In genomic region chr14:30922053-30922670, GRCm38 (mm10) we compare ENCODE assay signal across 18 mouse cellular contexts. TPM values are rescaled to one million over a fixed set of nuclear protein-coding genes. Genes with fewer than 3 reads are reported as not detected.
DNase-seq lines count a peak whose midpoint lies in the region; ATAC-seq and TF ChIP-seq lines count a peak whose summit lies in the region.
"Had no signal": no experiment of that assay in that cellular context is flagged by ENCODE, and none has a peak within 500 bp of the region (broad histone marks: within the 10 kb centered on the region; RNA-seq: fewer than 3 reads in every experiment).

No protein-coding gene starts in this region.

- TF ChIP-seq CTCF in forebrain, postnatal 0 days (IDR thresholded peaks at IDR 0.05; ENCODE audit: low read depth), result no peak
- no peak for TF ChIP-seq CTCF in thymus, adult 2 months (IDR thresholded peaks at IDR 0.05; ENCODE audit: borderline replicate concordance, control insufficient read depth, extremely low read depth, insufficient read depth, low read length, poor library complexity)

- TF ChIP-seq POLR2A in thymus, adult 2 months (IDR thresholded peaks at IDR 0.05; ENCODE audit: control insufficient read depth, extremely low read depth, insufficient read depth, low read length, poor library complexity), result no peak

- H3K4me1 ChIP-seq in midbrain, embryonic 11.5 days (ENCODE audit: control insufficient read depth, insufficient read depth, low read length), result no peaks in the 10 kb centered on the region
- 0 out of 2 replicates have a peak, but pooled peaks cover 3% of the 10 kb centered on the region for H3K4me1 ChIP-seq in midbrain, embryonic 13.5 days (replicated peaks)
- no peaks in the 10 kb centered on the region for H3K4me1 ChIP-seq in forebrain, postnatal 0 days (ENCODE audit: insufficient read depth)
- H3K4me1 ChIP-seq in thymus, adult 2 months (replicated peaks; ENCODE audit: control insufficient read depth, insufficient read depth, low read length), result no peaks in the 10 kb centered on the region
- H3K4me1 ChIP-seq: midbrain, embryonic 12.5 days; neural tube, embryonic 12.5 days had no signal

- H3K27me3 ChIP-seq in midbrain, embryonic 11.5 days (ENCODE audit: control insufficient read depth, insufficient read depth, low read length), result no peaks in the 10 kb centered on the region
- no peaks in the 10 kb centered on the region for H3K27me3 ChIP-seq in midbrain, embryonic 13.5 days
- H3K27me3 ChIP-seq in forebrain, postnatal 0 days (ENCODE audit: insufficient read depth, low read length), result no peaks in the 10 kb centered on the region
- no peaks in the 10 kb centered on the region for H3K27me3 ChIP-seq in thymus, adult 2 months (ENCODE audit: control insufficient read depth, insufficient read depth, low read length)
- H3K27me3 ChIP-seq: midbrain, embryonic 12.5 days; neural tube, embryonic 12.5 days; Patski had no signal

- H3K36me3 ChIP-seq in midbrain, embryonic 11.5 days (ENCODE audit: control insufficient read depth, insufficient read depth, low read length), result no peaks in the 10 kb centered on the region
- H3K36me3 ChIP-seq in midbrain, embryonic 13.5 days, result no peaks in the 10 kb centered on the region
- H3K36me3 ChIP-seq in forebrain, postnatal 0 days (ENCODE audit: insufficient read depth), result no peaks in the 10 kb centered on the region
- H3K36me3 ChIP-seq in thymus, adult 2 months (ENCODE audit: control insufficient read depth, insufficient read depth, low read length), result no peaks in the 10 kb centered on the region
- H3K36me3 ChIP-seq: midbrain, embryonic 12.5 days; neural tube, embryonic 12.5 days had no signal

- peak; percentile 21 to 65 for DNase-seq in layer of hippocampus, adult 18-20 months (ENCODE audit: low spot score in 2 of 2)
- no peak for DNase-seq in layer of hippocampus, adult 8-10 months (ENCODE audit: low spot score in 2 of 2)
- no peak for DNase-seq in midbrain, embryonic 11.5 days (ENCODE audit: low spot score, missing footprints)
- peak; percentile 42 for DNase-seq in forebrain, postnatal 0 days
- DNase-seq in retina, embryonic 14.5 days (ENCODE audit: low spot score), result peak; percentile 7
- no peak for DNase-seq in thymus, adult 2 months
- DNase-seq in spleen, postnatal 14 days (ENCODE audit: low spot score in 2 of 2), result no peak
- DNase-seq: cerebellum, adult 2 months; heart, postnatal 36 days; kidney, postnatal 25 days; spleen, adult 18-20 months; thymus, postnatal 4 days had no signal

- no peak overlapping the region for H3K27ac ChIP-seq in midbrain, embryonic 11.5 days (ENCODE audit: low read depth, low read length)
- no peak overlapping the region for H3K27ac ChIP-seq in midbrain, embryonic 13.5 days
- H3K27ac ChIP-seq in forebrain, postnatal 0 days (ENCODE audit: low read depth, low read length), result no peak overlapping the region
- H3K27ac ChIP-seq in thymus, adult 2 months (ENCODE audit: control insufficient read depth, insufficient read depth, low read length), result no peak overlapping the region
- H3K27ac ChIP-seq: midbrain, embryonic 12.5 days; neural tube, embryonic 12.5 days; stomach, postnatal 0 days had no signal

- no peak overlapping the region for H3K4me3 ChIP-seq in midbrain, embryonic 11.5 days (ENCODE audit: low read depth, low read length)
- no peak overlapping the region for H3K4me3 ChIP-seq in midbrain, embryonic 13.5 days (replicated peaks)
- H3K4me3 ChIP-seq in forebrain, postnatal 0 days (ENCODE audit: low read depth, low read length), result no peak overlapping the region
- H3K4me3 ChIP-seq in thymus, adult 2 months (ENCODE audit: control insufficient read depth, insufficient read depth, low read length), result no peak overlapping the region
- H3K4me3 ChIP-seq: midbrain, embryonic 12.5 days; neural tube, embryonic 12.5 days had no signal

- H3K9me3 ChIP-seq in midbrain, embryonic 11.5 days (ENCODE audit: control insufficient read depth, low read length), result no peaks in the 10 kb centered on the region
- H3K9me3 ChIP-seq in midbrain, embryonic 13.5 days, result no peaks in the 10 kb centered on the region
- H3K9me3 ChIP-seq in forebrain, postnatal 0 days (ENCODE audit: low read length), result no peaks in the 10 kb centered on the region
- H3K9me3 ChIP-seq: midbrain, embryonic 12.5 days; neural tube, embryonic 12.5 days had no signal

- no peak overlapping the region for H3K4me2 ChIP-seq in midbrain, embryonic 11.5 days
- no peak overlapping the region for H3K4me2 ChIP-seq in midbrain, embryonic 13.5 days (replicated peaks)
- no peak overlapping the region for H3K4me2 ChIP-seq in forebrain, postnatal 0 days (ENCODE audit: low read depth)
- H3K4me2 ChIP-seq: midbrain, embryonic 12.5 days; neural tube, embryonic 12.5 days had no signal

- ATAC-seq in midbrain, embryonic 11.5 days (ENCODE audit: low FRiP score), result 0 out of 2 replicates have a peak, but pooled peaks have one; percentile 24
- no peak for ATAC-seq in midbrain, embryonic 13.5 days
- ATAC-seq in forebrain, postnatal 0 days, result peak; percentile 75
- ATAC-seq: intestine, postnatal 0 days; Patski had no signal

- 66% methylated on average over 8 of the region's 8 CpGs for WGBS in midbrain, embryonic 11.5 days
- WGBS in midbrain, embryonic 13.5 days, result 62% methylated on average over 7 of the region's 8 CpGs
- WGBS in forebrain, postnatal 0 days, result 37% methylated on average over 8 of the region's 8 CpGs
- 83% methylated on average over 8 of the region's 8 CpGs for whole genome bisulfite sequencing in thymus, adult 2 months

- H3K9ac ChIP-seq in midbrain, embryonic 11.5 days (ENCODE audit: low read length), result no peak overlapping the region
- H3K9ac ChIP-seq in midbrain, embryonic 13.5 days (replicated peaks), result no peak overlapping the region
- H3K9ac ChIP-seq in forebrain, postnatal 0 days, result no peak overlapping the region
- H3K9ac ChIP-seq: midbrain, embryonic 12.5 days; neural tube, embryonic 12.5 days had no signal

RNA-seq across cellular contexts. Expression of gene Itih3, which starts 1.4 kb away (rescaled TPM):
- 10 to 100 TPM; 25.6 to 31.0 TPM for total RNA-seq in layer of hippocampus, adult 18-20 months (2021)
- total RNA-seq in layer of hippocampus, adult 8-10 months (2022), result 10 to 100 TPM; 28.0 to 46.6 (median 34.7) TPM
- polyA plus RNA-seq in midbrain, embryonic 11.5 days (2014; fragmentation: Nextera tagmentation; extraction: Ambion mirVana), result 0.48 and 0.57 TPM in 2 replicates
- 0.21 and 0.42 TPM in 2 replicates for polyA plus RNA-seq in midbrain, embryonic 13.5 days (2015; fragmentation: Nextera tagmentation; extraction: Ambion mirVana)
- 4.1 and 5.9 TPM in 2 replicates for total RNA-seq in forebrain, postnatal 0 days (2014; rRNA removed)
- 2.1 and 4.8 TPM in 2 replicates for polyA plus RNA-seq in forebrain, postnatal 0 days (2015; fragmentation: Nextera tagmentation; extraction: Ambion mirVana)
- polyA plus RNA-seq in thymus, adult 2 months (2012; rRNA removed), result 0.19 and 0.66 TPM in 2 replicates

RNA-seq across cellular contexts. Expression of gene Itih1, which starts 20.9 kb away (rescaled TPM):
- total RNA-seq in layer of hippocampus, adult 18-20 months (2021), result not detected
- total RNA-seq in layer of hippocampus, adult 8-10 months (2022), result not detected
- not detected in 2 replicates for polyA plus RNA-seq in midbrain, embryonic 11.5 days (2014; fragmentation: Nextera tagmentation; extraction: Ambion mirVana)
- not detected in 2 replicates for polyA plus RNA-seq in midbrain, embryonic 13.5 days (2015; fragmentation: Nextera tagmentation; extraction: Ambion mirVana)
- not detected in 2 replicates for total RNA-seq in forebrain, postnatal 0 days (2014; rRNA removed)
- not detected in 2 replicates for polyA plus RNA-seq in forebrain, postnatal 0 days (2015; fragmentation: Nextera tagmentation; extraction: Ambion mirVana)
- polyA plus RNA-seq in thymus, adult 2 months (2012; rRNA removed), result 0.09 and 0.97 TPM in 2 replicates
- total RNA-seq: heart, postnatal 36 days had no signal
- polyA plus RNA-seq: cerebellum, adult 2 months; intestine, postnatal 0 days; midbrain, embryonic 12.5 days had no signal

RNA-seq across cellular contexts. Expression of gene Nek4, which starts 29.0 kb away (rescaled TPM):
- total RNA-seq in layer of hippocampus, adult 18-20 months (2021), result 10 to 100 TPM; 18.2 to 20.4 TPM
- total RNA-seq in layer of hippocampus, adult 8-10 months (2022), result 10 to 100 TPM; 18.8 to 21.9 (median 20.0) TPM
- 17.9 and 19.2 TPM in 2 replicates for polyA plus RNA-seq in midbrain, embryonic 11.5 days (2014; fragmentation: Nextera tagmentation; extraction: Ambion mirVana)
- 20.0 and 20.3 TPM in 2 replicates for polyA plus RNA-seq in midbrain, embryonic 13.5 days (2015; fragmentation: Nextera tagmentation; extraction: Ambion mirVana)
- total RNA-seq in forebrain, postnatal 0 days (2014; rRNA removed), result 14.9 and 16.6 TPM in 2 replicates
- 7.9 and 14.0 TPM in 2 replicates for polyA plus RNA-seq in forebrain, postnatal 0 days (2015; fragmentation: Nextera tagmentation; extraction: Ambion mirVana)
- 2.5 and 2.6 TPM in 2 replicates for polyA plus RNA-seq in thymus, adult 2 months (2012; rRNA removed)

RNA-seq across cellular contexts. Expression of gene Itih4, which starts 35.9 kb away (rescaled TPM):
- total RNA-seq in layer of hippocampus, adult 18-20 months (2021), result under 1 TPM in 1 of 2 experiments, not detected in 1; 0.15 TPM
- total RNA-seq in layer of hippocampus, adult 8-10 months (2022), result under 1 TPM in 1 of 4 experiments, not detected in 3; 0.25 TPM
- 0.15 TPM in 1 of 2 replicates, not detected in the other for polyA plus RNA-seq in midbrain, embryonic 11.5 days (2014; fragmentation: Nextera tagmentation; extraction: Ambion mirVana)
- not detected in 2 replicates for polyA plus RNA-seq in midbrain, embryonic 13.5 days (2015; fragmentation: Nextera tagmentation; extraction: Ambion mirVana)
- 0.15 TPM in 1 of 2 replicates, not detected in the other for total RNA-seq in forebrain, postnatal 0 days (2014; rRNA removed)
- 0.15 and 0.19 TPM in 2 replicates for polyA plus RNA-seq in forebrain, postnatal 0 days (2015; fragmentation: Nextera tagmentation; extraction: Ambion mirVana)
- 1.4 and 3.6 TPM in 2 replicates for polyA plus RNA-seq in thymus, adult 2 months (2012; rRNA removed)
- polyA plus RNA-seq: midbrain, embryonic 12.5 days; neural tube, embryonic 12.5 days had no signal

RNA-seq across cellular contexts. Expression of gene Mustn1, which starts 43.2 kb away (rescaled TPM):
- 1 to 10 TPM in 1 of 2 experiments, under 1 TPM in 1; 0.89 to 1.8 TPM for total RNA-seq in layer of hippocampus, adult 18-20 months (2021)
- 1 to 10 TPM; 1.3 to 3.1 (median 1.8) TPM for total RNA-seq in layer of hippocampus, adult 8-10 months (2022)
- 0.30 and 0.42 TPM in 2 replicates for polyA plus RNA-seq in midbrain, embryonic 11.5 days (2014; fragmentation: Nextera tagmentation; extraction: Ambion mirVana)
- polyA plus RNA-seq in midbrain, embryonic 13.5 days (2015; fragmentation: Nextera tagmentation; extraction: Ambion mirVana), result 0.67 and 0.70 TPM in 2 replicates
- 0.52 and 0.85 TPM in 2 replicates for total RNA-seq in forebrain, postnatal 0 days (2014; rRNA removed)
- polyA plus RNA-seq in forebrain, postnatal 0 days (2015; fragmentation: Nextera tagmentation; extraction: Ambion mirVana), result 1.2 TPM in 2 replicates
- 3.1 TPM in 2 replicates for polyA plus RNA-seq in thymus, adult 2 months (2012; rRNA removed)

Comparison
In these comparisons a context has a peak if more than half of its experiments do, and no peak if none do; other contexts are left out.
1. DNase-seq: peak in layer of hippocampus, adult 18-20 months (2 of 2), forebrain, postnatal 0 days (single experiment) and retina, embryonic 14.5 days (single experiment); none in layer of hippocampus, adult 8-10 months (0 of 2), midbrain, embryonic 11.5 days (single experiment), thymus, adult 2 months (single experiment) and spleen, postnatal 14 days (0 of 2).